Mouse (Mus musculus): ENCODE data around the gene Gale.
A peak's percentile ranks its signal among the peaks of the same experiment; 100 is the strongest.

The Gale gene

DNA sequence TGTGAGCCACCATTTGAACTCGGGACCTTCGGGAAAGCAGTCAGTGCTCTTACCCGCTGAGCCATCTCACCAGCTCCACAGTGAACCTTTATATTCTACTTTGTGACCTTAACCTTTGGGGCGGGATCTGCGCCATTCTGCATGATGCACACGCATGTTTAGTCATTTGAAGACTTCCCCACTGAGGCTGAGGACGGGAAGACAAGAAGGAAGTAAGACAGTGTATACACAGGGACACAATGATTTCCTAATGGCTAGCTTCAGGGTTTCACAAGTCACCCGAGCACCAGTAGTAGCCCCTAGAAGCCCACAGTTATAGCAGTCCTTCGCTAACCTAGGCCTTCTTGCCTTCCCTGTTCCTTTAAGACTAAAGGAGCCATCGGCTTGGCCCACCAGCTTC, 17.8 kb upstream of the Gale start:
- no peak for DNase-seq

DNA sequence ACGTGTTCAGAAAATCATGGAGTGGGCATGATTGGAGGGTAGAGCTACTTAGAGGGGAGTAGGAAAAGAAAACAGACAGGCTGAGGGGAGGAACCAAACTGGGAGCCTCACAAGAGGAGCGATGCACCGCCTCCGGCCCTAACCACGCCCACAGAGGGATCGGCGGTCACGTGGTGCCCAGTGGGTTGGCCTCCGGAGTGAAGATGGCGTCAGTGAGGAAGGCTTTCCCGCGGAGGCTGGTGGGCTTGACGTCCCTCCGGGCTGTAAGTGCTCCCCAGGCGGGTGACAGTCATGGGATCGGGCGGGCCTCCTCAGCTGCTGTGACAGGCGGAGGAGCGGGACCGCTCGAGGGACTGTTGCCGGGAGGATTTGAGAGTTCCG, 17.3 kb upstream of the Gale start, which contains the start of gene Hmgcl:
TSS of gene Hmgcl (plus strand) at position 171 of the 381 bp plus-strand sequence.
- DNase-seq: peak; percentile 94

DNA sequence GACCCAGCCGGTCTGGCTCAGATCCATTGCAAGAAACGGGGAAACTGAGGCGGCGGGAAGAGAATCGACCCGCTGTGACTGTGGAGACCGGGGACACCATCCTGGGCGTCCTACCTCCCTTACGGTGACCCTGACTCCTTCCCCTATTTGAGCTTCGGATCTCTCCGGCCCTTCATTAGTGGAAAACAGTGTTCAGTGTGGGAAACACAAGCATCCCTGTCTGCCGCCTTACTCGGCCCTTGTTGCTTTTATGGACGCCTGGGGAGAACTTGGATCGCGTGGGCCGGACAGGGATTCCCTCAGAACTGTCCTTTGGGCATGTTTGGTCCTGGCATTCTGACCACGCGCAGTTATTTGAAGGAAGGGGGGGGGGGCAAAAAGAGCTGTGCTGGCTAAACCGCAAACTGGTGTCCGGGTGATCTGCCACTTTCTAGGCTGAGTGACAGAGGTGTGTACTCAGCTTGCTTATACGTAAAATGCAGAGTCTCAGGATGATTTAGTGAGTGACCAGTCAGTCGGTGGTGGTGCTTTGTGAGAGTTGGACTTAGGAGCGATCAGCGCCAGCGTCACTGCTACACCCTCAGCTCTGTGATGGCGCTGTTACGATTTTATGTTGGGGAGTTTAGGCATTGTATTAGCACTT, 16.7 kb upstream of the Gale start:
- no peak for DNase-seq

DNA sequence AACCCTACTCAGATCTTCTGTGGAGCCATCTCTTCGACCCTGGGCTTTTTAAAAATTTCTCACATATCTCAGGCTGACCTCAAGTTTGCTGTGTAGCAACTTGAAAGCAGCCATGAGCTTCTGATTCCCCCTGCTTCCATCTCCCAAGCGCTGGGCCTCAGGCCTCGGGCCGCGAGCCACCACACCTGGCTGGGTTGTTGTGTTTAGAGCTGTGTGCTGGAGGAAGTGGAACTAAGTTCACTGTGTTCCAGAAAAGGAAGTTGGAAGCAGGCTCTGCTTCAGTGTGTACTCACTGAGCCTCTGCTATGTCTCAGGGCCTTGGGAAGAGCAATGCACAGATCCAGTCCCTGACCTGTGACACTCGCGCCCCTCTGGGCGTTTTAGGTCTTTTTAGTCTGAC, 15.4 kb upstream of the Gale start:
- no peak for DNase-seq

DNA sequence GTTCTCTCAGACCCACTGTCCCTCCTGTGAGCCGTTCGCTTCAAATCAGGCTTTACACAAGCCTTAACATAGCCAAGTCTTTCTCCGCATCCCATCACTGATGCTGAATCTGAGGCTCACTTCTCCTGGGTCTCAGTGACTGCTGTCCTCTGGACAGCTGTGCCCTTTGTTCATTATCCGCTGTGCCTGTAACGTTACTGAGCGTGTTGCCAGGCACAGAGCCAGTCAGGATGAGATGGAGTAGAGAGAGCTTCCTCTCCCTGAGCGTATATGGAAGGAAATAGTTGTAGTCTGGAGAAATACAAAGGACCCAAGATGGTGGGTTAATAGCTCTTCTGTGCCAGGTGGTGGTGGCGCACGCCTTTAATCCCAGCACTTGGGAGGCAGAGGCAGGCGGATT, 14.1 kb upstream of the Gale start:
- no peak for DNase-seq

DNA sequence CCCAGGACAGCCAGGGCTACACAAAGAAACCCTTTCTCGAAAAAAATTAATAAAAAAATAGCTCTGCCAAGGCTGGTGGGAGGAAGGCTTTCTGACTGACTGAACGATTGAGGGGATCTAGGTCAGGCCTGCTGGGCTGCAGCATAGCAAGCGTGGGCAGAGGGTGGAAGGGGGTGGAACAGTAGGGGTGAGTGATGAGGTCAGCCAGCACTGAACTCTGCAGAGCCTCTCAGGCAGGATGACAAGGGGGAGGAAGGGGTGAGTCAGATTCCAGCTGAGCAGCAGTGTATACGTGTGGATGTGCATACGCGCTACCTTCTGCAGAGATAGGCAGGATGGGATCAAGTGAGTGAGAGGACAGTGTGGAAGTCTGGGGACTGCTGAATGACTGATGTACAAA, 13.6 kb upstream of the Gale start:
- DNase-seq: peak; percentile 83

DNA sequence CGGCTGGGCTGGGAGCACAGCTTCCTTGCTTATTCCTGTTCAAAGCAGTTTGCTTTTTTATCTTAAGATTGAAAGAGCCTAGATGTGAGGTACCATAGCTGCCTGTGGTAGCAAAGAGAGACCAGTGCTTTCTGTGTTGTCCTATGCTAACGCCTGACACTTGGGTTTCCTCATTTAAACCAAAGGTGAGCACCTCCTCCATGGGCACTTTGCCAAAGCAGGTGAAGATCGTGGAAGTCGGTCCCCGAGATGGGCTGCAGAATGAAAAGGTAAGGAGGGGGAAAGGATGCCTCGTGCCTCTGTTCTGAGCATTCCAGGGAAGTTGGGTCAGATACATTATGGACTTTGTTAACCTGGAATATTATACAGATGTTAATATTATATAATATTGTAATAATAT, 13.2 kb upstream of the Gale start:
- DNase-seq: peak; percentile 67

DNA sequence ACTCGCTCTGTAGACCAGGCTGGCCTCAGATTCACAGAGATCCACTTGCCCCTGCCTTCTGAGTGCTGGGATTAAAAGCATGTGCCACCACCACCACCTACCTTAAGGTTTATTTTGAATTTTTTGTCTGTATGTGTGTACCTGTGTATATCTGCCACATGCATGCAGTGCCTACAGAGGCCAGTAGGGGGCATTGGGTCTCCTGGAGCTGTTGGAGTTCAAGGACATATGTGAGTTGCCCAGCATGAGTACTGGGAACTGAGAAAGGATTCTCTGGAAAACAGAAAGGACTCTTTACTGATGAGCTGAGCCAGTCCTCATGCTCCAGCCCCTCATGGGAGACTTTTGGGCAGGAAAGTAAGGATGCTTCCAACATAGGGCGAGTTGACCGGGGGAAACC, 12.0 kb upstream of the Gale start:
- peak; percentile 46 for DNase-seq

DNA sequence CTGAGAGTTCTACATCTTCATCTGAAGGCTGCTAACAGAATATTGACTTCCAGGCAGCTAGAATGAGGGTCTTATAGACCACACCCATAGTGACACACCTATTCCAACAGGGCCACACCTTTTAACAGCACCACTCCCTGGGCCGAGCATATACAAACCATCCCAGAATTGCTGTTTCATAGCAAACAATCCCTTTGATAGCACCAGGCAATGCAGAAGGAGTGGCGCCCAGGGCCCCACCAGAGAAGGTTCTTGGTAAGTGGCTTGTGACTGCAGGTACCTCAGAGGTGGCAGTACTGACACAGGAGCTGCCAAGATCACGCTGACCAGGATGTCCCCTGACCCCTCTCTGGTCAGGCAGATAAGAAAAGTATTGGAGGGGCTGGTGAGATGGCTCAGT, 10.3 kb upstream of the Gale start:
- DNase-seq: no peak

DNA sequence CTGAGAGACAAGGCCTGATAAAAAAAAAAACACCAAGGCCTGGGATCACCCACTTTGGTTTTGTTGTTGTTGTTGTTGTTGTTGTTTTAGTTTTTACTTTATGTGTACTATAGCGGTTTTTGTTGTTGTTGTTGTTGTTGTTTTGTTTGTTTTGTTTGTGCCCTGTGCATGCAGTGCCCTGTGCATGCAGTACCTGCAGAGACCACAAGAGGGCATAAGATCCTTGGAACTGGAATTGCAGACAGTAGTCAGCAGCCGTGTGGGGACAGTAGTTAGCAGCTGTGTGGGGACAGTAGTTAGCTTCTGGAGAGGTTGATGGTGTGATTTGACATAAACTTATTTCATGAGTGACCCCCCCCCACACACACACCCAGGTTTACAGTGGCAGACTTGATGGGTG, 9.3 kb upstream of the Gale start:
- DNase-seq: peak; percentile 82

DNA sequence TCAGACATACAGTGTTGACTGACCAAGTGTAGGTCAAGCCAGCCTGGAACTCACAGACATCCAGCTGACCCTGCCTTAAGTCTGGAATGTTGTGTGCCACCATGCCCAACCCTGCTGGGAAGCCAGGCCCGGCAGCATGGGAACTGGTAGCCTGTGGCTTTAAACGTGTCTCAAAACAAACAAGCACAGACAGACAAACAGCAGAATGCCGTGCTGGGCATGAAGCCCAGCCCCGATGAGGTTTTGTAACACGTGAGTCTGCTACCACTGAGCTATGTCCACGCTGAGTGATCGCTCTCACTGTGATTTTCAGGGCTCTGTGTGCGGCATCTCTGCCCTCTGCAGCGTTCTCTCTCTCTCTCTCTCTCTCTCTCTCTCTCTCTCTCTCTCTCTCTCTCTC, 7.6 kb upstream of the Gale start:
- DNase-seq: no peak

DNA sequence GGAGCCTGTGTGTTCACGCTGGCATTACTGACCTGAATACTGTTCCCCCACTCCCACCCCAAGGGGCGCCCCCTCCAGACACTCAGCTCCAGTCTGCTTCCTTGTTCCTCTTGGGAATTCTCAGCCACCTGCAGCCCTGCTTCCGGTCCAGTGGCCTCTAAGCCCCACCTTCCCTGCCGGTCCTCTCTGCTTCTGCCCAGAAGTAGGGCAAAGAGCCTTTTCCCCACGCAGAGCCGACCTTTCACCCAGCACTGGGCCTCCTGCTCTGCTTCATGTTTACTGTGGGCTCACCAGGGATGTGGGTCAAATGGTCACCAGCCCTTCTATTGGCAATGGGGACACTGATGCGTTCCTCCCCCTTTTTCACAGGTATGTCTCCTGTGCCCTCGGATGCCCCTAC, 5.2 kb upstream of the Gale start:
- no peak for DNase-seq

DNA sequence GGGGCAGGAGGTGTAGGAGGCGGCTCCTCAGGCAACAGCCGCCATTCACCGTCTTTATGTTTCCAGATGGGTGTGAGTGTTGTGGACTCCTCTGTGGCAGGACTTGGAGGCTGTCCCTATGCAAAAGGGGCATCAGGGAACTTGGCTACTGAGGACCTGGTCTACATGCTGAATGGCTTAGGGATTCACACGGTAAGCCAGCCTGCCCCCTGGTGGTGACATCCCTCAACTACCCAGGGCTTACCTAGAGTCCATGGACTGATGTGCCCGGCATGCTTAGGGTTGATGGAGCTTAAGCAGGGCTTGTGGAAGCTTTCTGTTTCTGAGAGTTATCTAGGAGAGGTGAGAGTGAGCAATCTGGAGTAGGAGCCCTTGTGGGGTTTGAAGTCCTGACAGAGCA, 2.8 kb upstream of the Gale start:
- peak; percentile 86 for DNase-seq

DNA sequence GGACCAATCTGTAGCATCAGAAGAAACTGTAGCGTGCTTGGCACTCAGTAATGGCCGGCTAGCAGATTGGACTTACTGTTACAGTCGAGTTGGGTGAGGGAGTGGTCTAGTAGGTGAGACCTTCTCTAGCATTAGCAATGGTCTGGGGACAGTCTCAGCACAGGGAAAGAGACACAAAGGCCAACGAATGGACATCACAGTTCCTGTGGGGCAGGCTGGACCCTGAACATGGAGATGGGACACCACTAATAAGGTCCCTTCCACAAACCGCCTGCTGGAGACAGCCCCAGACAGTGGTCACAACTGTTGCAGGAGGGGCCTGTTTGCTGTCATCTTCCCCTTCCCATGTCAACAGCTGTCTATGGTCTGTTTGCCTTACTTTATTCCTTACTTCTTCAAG, 1.8 kb upstream of the Gale start:
- no peak for DNase-seq

DNA sequence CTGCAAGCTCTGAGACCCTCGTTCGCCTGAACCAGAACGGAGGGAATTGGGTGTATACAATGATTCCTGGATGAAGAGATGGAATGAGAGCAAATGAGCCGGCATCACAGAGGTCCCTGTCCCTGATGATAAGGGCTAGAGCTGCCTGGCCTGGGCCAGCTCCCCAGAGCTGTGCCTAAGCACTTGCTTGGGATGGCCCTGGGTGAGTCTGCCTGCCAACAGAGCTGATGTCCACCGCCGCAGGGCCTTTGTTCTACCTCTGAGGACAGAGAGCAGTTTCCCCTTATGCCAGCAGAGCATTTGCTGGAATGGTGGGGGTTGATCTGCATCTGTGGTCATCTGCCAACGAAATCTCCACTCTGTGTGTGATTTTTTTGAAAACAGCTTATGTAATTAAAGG, 1.3 kb upstream of the Gale start:
- no peak for DNase-seq

DNA sequence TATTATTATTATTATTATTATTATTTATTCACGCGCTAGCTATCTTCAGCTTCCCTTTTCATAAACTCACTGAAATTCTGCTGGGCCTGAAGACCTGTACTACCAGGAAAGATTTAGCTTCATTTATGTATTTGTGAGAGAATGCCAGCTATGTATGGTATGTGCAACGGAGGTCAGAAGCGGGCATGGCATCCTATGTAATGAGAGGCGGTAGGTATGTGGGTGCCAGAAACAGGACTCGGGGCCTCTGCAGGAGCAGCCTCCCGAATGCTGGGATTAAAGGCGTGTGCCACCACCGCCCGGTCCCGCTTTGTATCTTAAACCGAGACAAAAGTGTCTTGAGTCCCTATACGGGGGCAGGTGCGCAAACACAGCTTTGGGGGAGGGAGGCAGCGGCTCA, 581 bp upstream of the Gale start:
- no peak for DNase-seq

DNA sequence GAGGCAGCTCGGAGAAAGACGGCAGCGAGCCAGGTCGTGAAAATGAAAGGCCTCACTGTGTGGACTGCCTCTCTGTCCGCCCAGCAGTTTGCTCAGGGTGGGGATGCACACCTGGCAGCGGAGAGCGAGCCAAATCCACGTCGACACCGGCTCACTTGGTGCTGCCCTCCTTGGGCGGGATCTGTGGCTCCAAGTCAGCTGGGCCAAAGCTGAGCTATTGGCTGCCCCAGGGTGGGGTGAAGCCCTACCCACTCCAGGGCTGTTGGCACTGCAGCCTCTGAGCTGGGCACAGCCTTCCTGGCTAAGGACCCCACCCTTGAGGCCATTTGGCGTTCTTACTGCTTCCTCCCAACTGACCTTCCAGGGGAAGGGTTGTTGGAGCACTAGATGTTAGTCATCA, 899 bp downstream of the Gale start:
- peak; percentile 75 for DNase-seq

DNA sequence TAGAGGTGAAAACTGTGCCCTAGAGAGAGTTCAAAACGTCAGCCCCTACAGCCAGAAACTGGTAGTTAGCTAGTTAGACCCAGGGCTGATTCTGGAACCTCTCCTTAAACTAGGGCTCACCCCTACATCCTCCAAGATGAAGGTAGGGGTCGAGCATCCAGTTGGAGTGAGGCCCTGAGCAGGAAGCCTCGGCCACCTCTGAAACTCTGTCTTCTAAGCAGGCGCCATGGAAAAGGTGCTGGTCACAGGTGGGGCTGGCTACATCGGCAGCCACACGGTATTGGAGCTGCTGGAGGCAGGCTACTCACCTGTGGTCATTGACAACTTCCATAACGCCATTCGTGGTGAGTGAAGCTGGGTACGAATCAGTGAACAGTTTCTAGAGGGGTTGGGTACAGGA, 1.6 kb downstream of the Gale start:
- DNase-seq: no peak

DNA sequence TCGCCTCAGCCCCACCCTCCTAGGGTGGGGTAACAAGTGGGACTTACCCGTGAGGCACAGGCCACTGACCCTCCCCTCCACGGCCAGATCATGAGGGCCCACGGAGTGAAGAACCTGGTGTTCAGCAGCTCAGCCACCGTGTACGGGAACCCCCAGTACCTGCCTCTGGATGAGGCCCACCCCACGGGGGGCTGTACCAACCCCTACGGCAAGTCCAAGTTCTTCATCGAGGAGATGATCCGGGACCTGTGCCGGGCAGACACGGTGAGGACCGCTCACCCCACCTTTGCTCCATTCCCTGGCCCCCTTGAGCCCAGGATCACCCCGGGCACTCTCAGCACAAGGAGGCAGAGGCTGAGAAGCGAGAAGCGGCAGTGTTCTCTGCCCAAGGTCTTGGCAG, 2.8 kb downstream of the Gale start:
- peak; percentile 46 for DNase-seq

DNA sequence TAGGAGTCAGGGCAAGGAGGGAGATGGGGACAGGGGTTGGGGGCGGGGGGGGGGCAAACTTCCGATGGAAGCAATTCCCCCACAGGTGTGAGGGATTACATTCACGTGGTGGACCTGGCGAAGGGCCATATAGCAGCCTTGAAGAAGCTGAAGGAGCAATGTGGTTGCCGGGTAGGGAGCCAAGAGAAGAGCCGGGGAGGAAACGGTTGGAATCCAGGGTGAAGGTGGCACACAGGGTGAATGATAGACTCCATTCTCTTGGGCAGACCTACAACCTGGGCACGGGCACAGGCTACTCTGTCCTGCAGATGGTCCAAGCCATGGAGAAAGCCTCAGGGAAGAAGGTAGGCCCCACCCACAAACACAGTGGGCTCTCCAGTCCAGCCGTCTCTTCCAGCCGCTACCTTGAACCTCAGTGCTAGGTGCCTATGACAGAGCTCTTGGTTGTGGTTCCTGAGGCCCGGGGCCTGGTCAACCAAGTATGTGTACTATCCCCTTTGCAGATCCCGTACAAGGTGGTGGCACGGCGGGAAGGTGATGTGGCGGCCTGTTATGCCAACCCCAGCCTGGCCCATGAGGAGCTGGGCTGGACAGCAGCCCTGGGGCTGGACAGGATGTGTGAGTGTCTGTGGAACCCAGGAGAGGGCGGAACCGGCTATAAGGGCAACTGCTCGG, 3.7 kb downstream of the Gale start:
- no peak for DNase-seq

DNA sequence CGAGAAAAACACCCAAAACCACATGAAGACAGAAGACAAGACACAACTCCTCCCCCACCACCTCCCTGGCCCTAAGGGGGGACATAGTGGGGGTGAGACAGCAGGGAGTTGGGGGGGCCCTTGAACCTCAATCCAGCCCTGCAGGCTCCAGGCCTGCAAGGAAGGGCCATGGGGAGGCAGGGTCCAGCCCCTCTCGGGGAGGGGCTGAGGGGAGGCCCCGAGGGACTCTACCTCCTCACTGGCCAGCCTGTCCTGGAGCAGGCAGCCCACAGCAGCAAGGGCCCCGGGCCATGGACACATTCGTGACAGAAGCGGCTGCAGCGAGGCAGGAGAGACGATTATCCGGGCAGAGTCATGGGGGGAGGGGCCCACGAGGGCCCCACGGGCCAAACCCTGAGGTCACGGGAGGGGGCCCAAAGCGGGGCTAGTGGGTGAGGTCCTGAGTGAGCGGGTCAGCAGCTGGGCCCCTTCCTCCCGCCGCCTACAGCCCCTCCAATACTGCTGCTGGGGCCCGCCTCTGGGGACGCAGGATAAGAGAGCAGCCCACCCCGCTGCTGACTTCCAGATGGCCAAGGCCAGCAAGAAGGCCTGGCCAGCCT, 4.8 kb downstream of the Gale start:
- DNase-seq: no peak

DNA sequence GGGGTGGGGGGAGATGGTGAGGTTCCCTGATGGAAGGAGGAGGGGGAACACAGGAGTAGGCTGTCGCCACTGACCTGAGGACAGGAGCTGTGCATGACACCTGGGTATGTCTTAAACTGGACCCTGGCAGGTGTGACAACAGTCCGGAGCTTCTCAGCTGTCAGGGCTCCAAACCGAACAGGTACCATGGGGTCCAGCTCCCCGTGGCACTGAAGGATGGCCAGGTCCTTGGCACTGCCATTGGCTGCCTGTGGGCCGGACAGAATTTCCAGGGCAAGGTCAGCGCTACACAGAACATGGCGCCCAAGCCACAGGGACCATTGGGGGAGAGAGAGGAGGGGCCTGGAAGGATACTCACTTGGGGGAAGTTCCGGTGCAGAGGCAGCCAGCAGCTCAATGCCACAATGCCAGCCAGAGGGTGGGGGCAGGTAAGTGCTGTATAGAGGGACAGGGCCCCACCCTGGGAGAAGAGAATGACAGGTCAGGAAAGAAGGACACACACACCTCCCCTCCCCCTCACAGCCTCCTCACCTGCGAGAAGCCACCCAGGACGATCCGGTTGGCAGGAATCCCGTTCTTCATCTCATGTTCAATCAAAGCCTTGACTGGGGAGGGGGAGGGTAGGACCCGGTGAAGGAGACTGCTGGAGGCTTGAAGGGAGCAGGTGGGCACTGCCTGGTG, 5.7 kb downstream of the Gale start:
- DNase-seq: peak; percentile 54

DNA sequence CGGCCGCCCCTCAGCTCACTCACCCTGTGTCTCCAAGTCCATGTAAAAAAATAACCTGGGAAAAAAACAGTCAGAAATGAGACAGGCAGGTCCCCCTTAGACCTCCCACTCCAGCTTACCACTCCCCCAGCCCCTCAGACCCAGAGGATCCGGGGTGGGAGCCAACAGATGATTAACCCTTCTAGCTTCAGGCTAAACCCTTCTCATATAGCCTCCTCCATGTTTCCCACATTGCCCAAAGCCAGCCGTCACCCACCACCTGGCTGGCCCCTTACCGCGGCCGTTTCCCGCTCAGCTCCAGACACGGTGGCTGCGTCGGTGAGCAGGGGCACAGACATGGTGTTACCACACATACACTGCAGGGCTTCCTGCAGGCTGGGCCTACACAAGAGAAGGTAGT, 7.1 kb downstream of the Gale start:
- DNase-seq: no peak

Data from cerebellum, adult 9-10 months (tissue).